Mouse (Mus musculus) inflammation-experienced regulatory T-cells, adult 6 months (primary cell): ENCODE measurements around the gene Adam11. TPM values are rescaled to one million over a fixed set of nuclear protein-coding genes. Genes with fewer than 3 reads are reported as not detected.

ENCODE experiments used
- ATAC-seq: one replicate; pipeline ENCODE4 v1.8.0; 2017
- polyA plus RNA-seq, 3 experiments: library from polyadenylated mRNA; unstranded; fragments of 100-300 nt; shearing (Covaris generic); gene quantifications; one replicate each; pipeline ENCODE4 v1.2.1; 2017

Adam11 gene
- polyA plus RNA-seq, 3 experiments from 2014 or later = 0.20 TPM; not detected in 2

DNA sequence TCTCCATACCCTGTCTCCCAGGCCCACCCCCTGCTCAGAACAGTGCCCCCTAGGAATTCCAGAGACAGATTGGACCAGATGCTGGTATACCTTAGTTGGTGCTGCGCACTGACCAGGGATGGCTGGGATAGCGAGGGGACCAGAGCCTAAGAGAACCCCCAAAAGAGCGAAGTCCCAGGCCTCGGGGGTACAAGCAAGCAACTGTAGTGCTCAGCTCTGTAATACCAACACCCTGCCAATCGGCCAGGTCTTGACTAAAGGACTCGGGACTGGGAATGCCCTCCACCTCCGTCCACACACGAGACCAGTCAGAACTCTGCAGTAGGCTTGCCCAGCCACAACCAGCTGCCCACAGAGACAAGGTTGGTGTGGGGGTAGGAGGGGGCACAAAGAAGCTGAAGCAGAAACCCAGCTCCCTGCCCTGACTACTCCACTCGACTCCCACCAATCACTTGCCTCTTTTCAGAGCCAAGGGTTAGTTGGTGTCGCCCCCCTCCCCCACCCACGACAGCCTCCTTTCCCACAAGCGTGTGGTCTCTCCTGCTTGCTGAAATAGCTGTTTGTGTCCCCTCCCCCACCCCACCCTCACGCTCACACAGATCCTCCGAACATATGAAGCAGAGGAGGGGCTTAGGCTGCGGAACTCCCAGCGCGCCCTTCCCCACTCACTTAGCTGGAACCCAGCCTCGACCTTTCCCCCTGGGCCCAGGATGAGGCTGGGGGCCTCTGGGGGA is 7.5 kb upstream of the Adam11 start:
- ATAC-seq = no peak

DNA sequence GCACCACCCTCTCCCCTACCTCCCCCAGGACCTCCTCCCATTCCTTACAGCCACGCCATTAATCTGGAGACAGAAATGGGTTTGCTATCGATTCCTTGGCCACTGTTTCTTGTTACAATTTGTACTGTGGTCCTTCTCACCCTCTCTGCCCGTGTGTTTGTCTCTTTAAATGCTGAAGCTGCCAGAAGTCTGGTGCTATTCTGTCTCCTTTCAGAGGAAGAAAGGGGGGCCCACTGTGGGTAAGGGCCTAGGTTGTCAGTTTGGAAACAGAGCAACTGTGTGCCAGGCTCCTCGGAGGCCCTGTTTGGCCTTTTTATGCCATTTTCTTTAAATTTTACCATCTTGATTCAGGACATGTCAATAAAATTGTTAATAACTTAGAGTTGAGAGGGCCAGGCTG is 6.8 kb upstream of the Adam11 start:
- no peak for ATAC-seq

DNA sequence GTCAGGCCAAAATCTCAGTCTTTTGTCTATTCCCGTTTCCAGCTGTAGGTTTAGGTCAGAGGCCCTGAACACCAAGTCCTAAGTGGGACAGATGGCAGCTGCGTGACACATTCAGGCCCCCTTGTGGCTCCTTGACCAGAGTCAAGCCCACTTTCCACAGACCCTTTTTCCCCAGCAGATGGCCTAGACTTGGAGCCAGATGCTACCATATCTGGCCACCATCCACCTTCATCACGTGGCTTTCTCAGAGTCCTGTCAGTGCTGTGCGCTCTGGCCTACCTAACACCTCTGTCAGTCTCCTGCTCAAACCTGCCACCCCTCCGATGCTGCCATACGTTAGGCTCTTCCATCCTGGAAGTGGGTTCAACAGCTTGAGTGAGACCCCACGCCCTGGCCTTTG is 5.8 kb upstream of the Adam11 start:
- no peak for ATAC-seq

DNA sequence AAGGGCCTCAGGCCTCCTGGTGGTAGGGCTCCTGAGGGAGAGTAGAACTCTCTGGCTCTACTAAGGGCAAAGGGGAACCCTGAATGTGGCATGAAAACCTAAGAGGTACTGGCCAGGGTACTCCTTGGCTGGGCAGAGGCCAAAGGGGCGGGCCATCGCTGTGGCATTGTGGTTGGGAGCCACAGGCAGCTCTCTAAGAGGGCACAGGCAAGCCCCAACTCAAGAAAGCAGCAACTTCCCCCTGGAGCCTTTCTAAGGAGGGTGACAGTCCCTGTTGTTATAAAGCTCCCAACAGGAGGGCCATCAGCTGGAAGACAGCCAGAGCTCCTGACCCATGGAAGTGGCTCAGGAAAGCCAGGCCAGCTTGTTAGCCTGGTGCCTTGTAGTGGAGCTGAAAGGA is 2.3 kb upstream of the Adam11 start:
- no peak for ATAC-seq

DNA sequence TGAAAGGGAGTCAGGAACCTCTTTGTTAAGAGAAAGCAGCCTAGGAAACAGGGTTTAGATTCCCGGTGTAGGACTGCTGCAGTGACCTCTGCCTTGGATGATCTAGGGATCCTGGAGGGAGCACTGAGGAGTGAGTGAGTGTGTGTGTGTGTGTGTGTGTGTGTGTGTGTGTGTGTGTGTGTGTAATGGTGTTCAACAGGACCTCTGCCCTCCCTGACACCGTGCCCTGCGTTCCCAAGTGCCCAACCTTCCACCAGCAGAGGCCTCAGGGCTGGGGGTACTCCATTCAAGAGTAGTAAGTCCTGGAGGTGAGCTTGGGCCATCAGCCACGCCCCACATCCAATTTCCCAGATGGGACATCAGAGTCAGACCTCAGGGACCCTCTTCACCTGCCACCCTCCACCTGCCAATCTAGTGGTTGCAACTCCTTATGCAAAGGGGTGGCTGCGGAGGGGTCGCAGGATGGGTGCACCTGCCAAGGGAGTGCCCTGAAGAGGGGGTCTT is 382 bp upstream of the Adam11 start:
- no peak for ATAC-seq

DNA sequence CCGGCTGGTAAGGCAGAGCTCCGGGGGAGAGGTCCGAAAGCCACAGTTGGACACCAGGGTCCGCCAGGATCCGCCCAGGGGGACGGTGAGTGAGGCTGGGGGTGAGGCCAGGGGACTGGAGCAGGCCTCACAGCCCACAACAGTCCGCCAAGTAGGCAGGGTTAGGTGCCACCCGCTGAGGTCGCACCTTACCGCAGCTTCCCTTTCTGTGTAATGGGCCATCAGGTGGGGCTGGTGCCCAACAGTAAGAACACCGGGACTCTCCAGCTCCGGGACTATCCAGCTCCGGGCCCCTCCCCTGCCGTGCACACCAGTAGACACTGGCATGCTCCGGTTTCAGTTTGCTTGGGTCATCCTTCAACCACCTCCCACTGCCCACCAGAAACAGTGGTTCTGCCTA is 1.0 kb downstream of the Adam11 start:
- no peak for ATAC-seq

DNA sequence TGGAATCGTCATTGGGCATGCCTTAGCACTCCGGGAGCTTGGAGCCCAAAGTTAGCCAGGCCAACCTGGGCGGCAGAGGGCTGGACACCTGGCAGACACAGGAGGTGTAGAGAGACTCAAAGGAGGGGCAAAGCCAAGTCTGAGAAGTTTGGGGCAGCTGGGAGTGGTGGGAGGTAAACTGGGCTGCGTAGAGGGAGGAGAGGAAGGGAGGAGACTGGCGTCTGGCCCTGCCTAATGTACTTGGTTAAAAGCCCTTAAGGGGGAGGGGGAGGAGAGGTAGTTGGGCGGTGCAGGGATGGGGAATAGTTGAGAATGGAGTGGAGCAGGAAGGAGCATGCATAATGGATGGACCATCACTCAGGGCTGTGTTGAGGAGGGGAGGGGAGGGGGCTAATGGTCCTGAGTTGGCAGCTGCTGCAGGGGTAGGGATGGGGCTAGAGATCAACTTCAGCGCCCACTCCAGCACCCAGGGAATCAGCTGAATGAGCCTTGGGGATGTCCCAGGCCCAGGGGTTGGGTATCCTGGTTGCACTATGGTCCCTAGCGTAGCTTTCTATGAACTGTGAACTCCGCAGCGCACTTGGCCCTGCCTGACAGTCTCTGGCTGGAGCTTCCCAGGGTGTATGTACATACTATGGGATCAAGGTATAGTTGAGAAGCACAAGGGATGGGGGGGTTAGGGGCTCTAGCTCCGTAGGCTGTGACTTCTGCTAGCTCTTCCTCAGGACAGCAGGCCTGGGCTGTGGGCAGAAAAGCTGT is 1.9 kb downstream of the Adam11 start:
- no peak for ATAC-seq

DNA sequence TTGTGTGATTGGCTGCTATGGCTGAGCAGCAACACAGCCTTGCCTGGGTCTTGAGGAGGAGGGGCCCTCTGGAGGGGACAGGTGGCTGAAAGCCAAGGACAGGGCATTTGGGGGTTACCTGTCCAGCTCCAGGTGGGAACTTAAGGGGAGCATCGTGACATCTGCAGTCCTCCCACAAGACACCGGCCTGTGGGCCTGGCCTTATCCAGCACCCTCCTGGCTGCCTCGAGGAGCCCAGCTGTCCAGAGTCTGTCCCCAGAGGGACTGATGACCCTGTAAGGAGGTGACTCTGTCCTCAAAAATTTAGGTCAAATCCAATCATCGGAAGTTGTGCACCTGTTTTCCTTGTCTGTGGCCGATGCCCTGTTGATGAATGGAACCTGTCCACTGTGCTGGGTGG is 4.2 kb downstream of the Adam11 start:
- no peak for ATAC-seq

DNA sequence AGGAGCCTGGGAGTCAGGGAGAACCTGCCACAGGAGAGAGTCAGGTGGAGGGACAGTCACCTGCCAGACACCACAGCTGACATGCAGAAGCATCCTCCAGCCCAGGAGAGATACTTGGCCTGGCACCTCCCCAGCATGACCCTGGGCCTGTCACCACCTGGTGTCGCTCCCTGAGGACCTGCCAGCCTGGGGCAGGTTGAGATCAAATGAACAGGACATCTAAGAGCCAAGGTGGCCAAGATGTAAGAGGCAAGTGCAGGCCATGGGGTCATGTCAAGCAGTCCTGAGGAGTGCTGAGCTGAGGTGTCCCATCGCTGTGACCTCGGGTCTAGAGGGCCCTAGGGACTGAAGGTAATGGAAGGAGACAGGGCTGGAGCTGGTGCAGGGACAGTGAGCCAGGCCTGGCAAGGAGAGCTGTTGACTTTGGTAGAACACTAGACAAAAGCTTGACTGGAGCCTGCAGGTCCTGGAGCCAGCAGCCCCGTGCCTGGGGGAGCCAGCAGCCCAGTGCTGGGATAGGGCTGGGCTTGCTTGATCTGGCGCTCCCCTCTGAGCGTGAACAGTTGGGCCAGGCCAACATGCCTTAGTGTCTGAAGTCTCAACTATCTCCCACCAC is 5.9 kb downstream of the Adam11 start:
- ATAC-seq = no peak

DNA sequence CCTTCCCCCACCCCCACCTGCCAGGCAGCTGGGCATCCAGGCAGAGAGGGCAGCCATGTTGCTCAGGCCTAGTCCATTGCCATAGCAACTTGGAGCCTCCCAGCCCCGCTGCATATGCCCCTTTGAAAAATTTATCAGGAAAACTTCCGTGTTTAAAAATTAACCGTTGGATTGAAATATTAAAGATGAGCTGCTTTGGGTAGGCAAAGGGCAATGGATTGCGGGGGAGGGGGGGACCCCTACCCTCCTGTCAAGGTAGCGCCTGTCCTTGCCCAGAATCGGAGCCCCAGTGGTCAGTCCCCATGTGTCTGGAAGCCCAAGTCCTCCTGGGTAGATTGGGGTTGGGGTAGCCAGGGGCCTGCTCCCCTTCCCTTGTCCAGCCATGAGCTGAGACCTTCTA is 7.9 kb downstream of the Adam11 start:
- no peak for ATAC-seq

DNA sequence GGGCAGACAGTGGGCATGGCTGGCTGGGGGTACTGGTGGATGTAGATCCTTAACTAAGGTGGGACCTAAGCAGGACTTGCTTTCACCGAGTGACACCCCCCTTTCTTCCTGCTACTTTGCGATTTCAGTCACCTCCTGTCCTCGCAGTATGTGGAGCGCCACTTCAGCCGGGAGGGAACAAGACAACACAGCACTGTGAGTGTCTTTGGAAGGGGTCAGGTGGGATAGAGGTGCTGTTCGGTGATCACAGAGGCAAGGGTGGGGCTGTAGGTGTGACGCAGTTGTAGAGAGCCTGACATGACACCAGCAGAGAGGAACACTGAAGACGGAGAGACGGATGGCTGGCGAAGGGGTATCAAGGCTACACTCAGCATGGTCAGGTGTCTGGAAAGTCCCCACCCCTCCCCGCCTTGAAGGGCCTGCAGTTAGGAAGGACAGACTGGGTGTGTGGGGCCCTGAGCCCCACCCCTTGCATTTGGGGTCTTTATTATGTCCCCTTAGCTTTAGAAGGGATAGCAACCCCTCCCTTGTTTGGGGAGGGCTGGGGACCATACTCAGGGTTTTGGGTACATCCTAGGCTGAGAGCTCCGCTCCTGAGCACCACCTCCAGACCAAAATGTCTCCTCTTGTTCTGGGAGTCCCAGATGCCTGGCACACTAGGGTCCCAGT is 8.9 kb downstream of the Adam11 start:
- no peak for ATAC-seq

DNA sequence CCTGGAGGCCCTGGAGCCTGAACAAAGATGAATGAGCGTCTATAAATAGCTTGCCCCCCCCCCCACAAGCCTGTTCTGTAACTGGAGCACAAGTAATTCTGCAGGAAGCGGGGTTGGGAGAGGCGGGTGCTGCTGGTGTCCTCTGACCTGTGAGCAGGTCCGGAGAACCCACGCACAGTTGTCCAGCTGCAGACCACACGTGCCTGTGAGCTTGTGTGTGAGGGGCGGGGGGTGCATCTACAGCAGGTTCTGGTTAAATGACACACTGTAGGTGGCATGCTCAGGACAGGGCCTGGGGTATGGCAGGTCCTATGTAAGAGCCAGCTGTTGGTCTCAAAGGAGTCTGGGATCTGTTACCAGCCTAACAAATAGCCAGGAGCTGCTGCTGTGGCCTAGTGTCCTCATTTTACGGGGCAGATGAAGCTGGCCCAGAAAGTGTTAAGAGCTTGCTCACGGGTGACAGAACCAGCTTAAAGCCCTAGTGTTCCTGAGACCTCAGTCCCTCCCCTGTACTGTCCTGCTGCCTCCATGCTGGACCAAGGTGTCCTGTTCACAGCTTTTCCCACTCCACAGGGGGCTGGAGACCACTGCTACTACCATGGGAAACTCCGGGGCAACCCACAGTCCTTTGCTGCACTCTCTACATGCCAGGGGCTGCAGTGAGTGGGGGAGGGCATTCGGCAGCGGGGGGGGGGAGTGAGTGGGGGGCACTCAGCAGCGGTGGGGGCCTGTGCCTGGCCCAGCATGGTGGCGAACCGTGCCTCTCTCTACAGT is 9.6 kb downstream of the Adam11 start:
- no peak for ATAC-seq

DNA sequence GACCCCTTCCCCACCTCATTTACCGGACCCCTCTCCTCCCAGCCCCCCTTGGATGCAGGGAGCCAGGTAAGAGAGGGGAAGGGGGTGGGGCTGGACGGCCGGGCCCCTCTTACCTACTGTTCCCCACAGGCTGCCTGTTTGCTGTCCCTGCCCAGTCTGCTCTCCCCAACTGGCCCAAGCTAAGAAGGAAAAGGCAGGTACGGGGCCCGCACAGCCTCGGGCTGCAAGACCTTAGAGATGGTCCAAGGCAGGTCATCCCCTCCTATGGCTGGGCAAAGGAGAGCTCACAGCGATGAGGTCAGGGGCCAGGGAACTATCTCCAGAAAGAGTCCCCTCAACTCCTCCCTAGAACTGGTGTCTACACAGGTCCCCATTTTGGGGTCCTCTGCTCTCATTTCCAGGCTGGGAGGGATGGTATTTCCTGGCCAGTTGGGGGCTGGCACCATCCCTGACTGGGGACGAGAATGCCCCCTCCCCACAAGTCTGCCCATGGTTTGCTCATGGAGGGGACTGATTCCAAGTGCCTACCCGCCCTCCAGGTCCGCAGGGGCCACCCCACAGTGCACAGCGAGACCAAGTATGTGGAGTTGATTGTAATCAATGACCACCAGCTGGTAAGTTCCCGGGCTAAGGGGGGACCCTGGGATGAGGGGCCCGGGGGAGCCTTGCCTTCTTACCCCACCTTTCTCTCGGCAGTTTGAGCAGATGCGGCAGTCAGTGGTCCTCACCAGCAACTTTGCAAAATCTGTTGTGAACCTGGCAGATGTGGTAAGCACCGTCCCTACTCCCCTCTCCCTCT is 10.9 kb downstream of the Adam11 start:
- no peak for ATAC-seq

DNA sequence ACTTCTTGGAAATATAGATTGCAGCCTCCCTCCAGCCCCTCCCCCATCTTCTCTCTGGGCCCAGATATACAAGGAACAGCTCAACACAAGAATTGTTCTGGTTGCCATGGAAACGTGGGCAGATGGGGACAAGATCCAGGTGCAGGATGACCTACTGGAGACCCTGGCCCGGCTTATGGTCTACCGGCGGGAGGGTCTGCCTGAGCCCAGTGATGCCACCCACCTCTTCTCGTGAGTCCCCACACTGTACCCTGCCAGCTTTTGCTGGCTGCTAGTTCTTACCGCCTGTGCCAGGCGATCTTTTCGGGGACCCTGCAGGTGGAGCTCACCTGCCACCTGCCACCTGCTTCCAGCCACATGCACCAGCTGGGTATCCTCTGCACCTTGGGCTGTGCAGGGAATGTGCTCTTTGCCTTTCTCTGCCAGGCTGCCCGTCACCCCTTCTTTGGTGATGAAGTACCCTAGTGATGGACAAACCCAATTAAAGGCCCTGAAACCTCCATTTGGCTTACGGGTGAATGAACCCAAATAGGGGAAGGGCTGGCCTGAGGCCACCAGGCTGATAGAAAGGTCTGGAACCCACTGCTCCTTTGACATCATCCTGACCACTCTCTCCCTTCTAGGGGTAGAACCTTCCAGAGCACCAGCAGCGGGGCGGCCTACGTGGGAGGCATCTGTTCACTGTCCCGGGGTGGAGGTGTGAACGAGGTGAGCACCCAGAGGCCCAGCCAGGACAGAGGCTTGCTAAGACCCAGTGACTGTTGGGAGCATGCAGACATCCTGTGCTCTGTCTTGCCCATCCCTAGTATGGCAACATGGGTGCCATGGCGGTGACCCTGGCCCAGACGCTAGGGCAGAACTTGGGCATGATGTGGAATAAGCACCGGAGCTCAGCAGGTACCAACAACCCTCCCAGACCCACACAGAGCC is 11.8 kb downstream of the Adam11 start:
- ATAC-seq = no peak

DNA sequence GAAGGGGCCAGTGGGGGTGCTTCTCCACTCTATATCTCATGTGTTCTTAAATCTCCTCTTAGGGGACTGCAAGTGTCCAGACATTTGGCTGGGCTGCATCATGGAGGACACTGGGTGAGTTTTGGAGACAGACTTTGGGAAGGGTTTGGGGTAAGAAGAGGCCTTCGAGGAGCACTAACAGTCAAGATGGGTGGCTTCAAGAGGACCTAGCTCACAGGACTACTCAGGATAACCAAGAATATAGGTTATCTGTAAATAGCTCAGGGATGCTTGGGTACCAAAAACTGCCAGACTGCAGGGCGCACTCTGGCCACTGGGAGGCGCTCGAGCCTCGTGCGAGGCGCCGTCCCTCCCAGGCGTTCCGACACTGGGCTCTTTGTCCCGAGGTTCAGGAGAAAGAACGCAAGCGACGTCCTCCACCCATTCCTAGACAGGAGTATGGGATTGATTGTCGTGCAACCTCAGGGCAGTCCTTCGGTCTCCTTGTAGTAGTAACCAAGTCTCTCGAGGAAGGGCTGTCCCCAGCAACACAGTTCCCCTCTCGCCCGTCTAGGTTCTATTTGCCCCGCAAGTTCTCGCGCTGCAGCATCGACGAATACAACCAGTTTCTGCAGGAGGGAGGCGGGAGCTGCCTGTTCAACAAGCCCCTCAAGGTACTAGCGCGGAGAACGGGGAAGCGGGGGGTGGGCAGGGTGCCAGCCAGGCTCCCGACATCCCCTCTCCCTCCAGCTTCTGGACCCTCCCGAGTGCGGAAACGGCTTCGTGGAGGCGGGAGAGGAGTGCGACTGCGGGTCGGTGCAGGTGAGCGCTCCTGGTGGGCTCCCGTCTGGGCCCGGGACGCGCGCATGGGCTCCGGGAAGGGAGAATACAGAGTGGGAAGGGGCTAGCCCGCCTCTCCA is 12.7 kb downstream of the Adam11 start:
- no peak for ATAC-seq

DNA sequence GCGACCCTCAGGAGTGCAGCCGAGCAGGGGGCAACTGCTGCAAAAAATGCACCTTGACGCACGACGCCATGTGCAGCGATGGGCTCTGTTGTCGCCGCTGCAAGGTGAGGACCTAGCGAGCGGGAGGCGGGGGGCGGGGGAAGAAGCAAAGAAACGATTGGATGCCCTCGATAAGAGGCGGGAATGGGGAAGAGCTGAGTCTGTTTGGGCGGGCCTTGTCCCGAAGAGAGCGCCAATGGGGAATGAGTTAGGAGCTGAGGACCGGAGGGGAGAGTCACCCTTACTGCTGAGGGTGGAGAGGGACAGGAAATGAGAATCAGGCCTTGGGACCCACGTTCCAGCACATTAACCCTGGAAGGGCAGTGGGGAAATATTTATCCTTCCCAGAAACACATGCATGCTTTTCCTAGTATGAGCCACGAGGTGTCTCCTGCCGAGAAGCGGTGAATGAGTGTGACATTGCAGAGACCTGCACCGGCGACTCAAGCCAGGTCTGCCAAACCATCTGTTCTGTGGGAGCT is 13.4 kb downstream of the Adam11 start:
- no peak for ATAC-seq

DNA sequence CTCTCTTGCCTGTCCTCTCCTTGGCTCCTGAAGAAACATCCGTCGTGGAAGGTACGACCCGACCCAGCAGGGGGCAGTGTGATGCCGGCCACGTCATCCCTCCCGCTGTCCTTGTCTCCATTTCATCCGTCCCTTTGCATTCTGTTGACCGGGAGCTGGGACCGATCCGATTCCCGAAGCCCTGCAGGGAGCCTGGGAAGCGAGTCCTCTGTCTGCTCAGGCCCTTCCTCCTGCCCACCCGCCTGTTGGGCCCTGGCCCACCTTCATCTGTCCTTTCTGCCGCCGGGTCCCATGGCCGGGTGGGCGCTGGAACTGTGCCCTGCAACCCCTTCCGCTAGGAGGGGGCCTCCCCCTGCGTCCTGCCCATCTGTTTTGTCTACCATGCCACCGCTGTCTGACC is 16.4 kb downstream of the Adam11 start:
- ATAC-seq = no peak

DNA sequence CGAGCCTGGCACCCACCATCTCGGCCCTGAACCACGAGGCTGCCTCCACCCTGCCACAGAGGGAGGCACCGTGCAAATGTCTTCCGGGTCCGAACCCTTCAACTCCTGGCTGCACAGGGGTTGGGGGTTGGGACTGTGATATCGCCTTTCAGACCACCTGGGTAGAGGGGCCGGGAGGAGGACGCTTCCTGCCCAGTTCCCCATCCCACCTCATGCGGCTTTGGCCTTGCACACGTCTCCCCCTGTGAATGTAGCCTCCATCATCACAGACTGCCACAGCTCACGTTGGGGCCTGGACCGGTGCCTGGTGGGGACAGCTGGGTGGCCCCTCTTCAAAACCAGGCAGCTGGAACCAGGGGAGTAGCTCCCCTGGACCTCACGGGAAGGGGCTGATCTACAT is 16.9 kb downstream of the Adam11 start:
- no peak for ATAC-seq

DNA sequence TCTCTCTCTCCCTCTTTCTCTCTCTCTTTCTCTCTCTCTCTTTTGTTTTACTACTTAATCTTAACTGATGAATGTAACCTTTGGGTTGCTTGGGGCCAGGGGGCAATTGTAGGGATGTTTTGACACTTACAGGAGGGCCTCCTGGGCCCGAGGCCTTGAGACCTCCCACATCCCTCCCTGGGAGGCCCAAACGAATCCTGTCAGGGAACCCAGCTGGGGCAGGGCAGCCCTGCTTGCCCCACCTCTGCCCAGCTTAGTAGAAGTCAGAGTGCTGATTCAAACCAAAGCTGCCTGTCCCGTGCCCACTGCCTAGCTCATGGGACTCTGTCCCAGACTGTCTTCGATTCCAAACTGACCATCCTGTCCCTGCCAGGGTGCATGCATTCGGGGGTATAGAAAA is 17.4 kb downstream of the Adam11 start:
- no peak for ATAC-seq
